Mouse (Mus musculus): ENCODE data around the gene Atp2b1. TPM values are rescaled to one million over a fixed set of nuclear protein-coding genes. Genes with fewer than 3 reads are reported as not detected.

Gene Atp2b1
- polyA plus RNA-seq, 1 experiment from 2014 or later = 149 TPM

DNA sequence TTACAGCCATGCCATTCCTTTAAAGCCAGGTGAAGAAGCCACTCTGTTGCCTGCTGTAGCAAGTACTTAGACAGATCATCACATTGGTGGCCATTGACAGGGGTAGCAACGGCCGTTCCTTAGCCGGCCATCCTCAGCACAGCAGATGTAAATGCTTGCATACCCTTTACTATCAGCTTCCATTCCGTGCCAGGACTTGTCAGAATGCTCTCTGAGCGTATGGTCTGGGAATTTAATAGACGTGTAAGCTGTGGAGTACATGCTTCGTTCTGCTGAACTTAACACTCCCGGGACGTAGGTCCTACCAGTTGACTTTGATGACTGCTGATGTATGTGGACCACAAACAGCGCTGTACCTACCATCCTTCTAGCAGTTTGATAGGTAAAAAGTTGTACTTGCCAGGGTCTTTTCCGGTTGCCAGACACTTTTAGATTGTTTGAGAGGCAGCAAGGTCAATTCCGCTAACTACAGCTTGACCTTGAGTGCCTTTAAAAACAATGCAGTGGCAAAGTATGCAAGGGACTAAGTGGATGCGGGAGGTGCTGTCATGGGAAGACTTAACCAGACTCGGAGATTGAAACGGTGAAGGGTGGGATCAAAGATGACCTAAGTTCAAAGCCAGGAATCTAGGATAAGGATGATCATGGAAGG lies 53.2 kb downstream of the Atp2b1 start:
- Histone ChIP-seq H3K4me1 (ENCODE audit: control insufficient read depth, insufficient read depth, low read length) (peaks cover 11% of the 10 kb centered on the region; the same call in 1 of the 2 replicates), H3K4me3 (ENCODE audit: low read length) (no peak overlapping the region), H3K9ac (ENCODE audit: low read depth, low read length) (no peak overlapping the region), H3K4me2 (replicated peaks; ENCODE audit: low read depth, low read length) (no peak overlapping the region), H3K9me3 (ENCODE audit: control insufficient read depth, low read length) (no peaks in the 10 kb centered on the region), H3K27me3 (ENCODE audit: control insufficient read depth, insufficient read depth, low read length) (no peaks in the 10 kb centered on the region), H3K27ac (ENCODE audit: low read depth, low read length) (no peak overlapping the region), H3K36me3 (ENCODE audit: control insufficient read depth, insufficient read depth, low read length) (peaks cover 12% of the 10 kb centered on the region)
- no peak for ATAC-seq (ENCODE audit: low FRiP score, low TSS enrichment)
- 43% methylated on average over 15 of the region's 15 CpGs for WGBS

DNA sequence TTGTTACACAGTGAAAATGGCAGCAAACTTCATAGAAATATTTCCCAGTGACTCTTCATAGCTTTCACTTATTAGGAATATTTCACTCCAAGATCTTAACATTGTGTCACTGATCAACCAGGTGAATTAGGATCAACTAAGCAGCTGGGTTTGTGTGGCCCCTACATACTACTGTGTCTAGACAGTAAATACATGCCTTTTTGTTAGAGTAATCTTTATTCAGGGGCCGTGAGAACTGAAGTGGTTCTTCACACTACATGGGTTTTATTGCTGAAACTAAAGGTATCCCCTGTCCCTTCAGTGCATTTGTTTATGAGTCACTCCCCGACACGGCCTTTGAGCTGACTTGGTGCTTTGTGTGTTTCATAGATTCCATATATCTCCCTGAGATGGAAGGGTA lies 56.7 kb downstream of the Atp2b1 start:
- Histone ChIP-seq H3K27ac (ENCODE audit: low read depth, low read length) (no peak overlapping the region), H3K36me3 (ENCODE audit: control insufficient read depth, insufficient read depth, low read length) (peaks cover 12% of the 10 kb centered on the region), H3K9ac (ENCODE audit: low read depth, low read length) (no peak overlapping the region), H3K9me3 (ENCODE audit: control insufficient read depth, low read length) (no peaks in the 10 kb centered on the region), H3K4me1 (ENCODE audit: control insufficient read depth, insufficient read depth, low read length) (peaks cover 18% of the 10 kb centered on the region), H3K4me3 (ENCODE audit: low read length) (no peak overlapping the region), H3K4me2 (replicated peaks; ENCODE audit: low read depth, low read length) (no peak overlapping the region), H3K27me3 (ENCODE audit: control insufficient read depth, insufficient read depth, low read length) (no peaks in the 10 kb centered on the region)
- ATAC-seq (ENCODE audit: low FRiP score, low TSS enrichment) = no peak
- 45% methylated on average over 3 of the region's 3 CpGs for WGBS

DNA sequence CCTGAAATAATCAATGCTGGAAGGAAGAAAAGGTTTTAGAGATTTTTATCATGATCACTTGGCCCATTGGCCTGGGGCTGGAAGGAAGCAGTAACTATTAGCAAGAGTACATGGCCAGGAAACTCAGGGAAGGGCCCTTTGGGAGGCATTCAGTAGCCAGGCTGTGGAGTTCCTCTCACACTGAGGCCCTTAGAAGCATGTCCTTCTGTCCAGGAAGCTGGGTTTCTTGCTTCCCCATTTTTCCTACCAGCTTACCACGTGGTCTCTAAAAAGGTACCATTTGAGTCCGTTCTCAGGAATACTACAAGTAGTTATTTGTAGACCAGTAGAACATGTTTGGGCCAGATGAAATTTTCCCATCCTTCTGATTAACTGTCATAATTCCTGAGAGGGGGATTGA lies 58.2 kb downstream of the Atp2b1 start:
- ATAC-seq (ENCODE audit: low FRiP score, low TSS enrichment) = no peak
- peaks cover 12% of the 10 kb centered on the region for H3K36me3 ChIP-seq (ENCODE audit: control insufficient read depth, insufficient read depth, low read length)
- no peak overlapping the region for H3K9ac ChIP-seq (ENCODE audit: low read depth, low read length)
- no peaks in the 10 kb centered on the region for H3K27me3 ChIP-seq (ENCODE audit: control insufficient read depth, insufficient read depth, low read length)
- H3K27ac ChIP-seq (ENCODE audit: low read depth, low read length) = no peak overlapping the region
- H3K9me3 ChIP-seq (ENCODE audit: control insufficient read depth, low read length) = no peaks in the 10 kb centered on the region
- H3K4me1 ChIP-seq (ENCODE audit: control insufficient read depth, insufficient read depth, low read length) = peaks cover 27% of the 10 kb centered on the region
- H3K4me2 ChIP-seq (replicated peaks; ENCODE audit: low read depth, low read length) = no peak overlapping the region
- no peak overlapping the region for H3K4me3 ChIP-seq (ENCODE audit: low read length)
- 90% methylated on average over 2 of the region's 2 CpGs for WGBS

DNA sequence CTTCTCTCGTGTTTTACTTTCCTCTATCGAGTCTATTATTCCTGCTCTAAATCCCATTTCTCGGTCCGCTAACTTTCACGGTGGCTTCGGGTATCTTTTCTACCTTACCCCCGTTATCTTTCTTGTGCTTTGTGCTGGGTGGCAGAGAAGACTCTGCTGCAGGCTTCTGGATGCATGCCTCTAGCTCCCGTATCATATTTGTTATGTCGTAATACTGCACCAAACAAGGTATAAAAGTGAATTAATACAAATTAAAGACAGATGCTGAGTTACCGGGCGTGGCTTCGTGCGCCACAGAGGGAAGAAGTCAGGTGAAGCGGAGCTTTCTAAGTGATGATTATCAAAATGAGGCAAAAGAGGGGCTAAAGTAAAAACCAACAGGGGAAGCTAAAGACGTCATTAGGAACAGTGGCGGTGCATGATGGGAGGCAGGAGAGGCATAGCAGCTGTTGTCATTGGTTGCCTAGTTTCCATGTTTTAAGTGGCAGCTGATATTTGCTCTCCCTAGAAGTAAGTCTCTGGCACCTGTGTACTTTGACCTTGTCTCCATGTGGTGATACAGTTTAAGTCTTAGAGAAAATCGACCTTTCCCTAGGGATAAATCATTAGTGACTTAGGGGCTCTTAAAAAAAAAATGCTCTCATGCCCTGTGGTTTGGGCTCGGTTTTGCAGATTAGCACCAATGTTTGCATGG lies 58.9 kb downstream of the Atp2b1 start:
- H3K9ac ChIP-seq (ENCODE audit: low read depth, low read length) = no peak overlapping the region
- no peaks in the 10 kb centered on the region for H3K27me3 ChIP-seq (ENCODE audit: control insufficient read depth, insufficient read depth, low read length)
- no peak for ATAC-seq (ENCODE audit: low FRiP score, low TSS enrichment)
- H3K4me3 ChIP-seq (ENCODE audit: low read length) = no peak overlapping the region
- no peak overlapping the region for H3K27ac ChIP-seq (ENCODE audit: low read depth, low read length)
- peaks cover 12% of the 10 kb centered on the region for H3K36me3 ChIP-seq (ENCODE audit: control insufficient read depth, insufficient read depth, low read length)
- no peak overlapping the region for H3K4me2 ChIP-seq (replicated peaks; ENCODE audit: low read depth, low read length)
- H3K9me3 ChIP-seq (ENCODE audit: control insufficient read depth, low read length) = no peaks in the 10 kb centered on the region
- WGBS = 64% methylated on average over 18 of the region's 18 CpGs
- peaks cover 25% of the 10 kb centered on the region for H3K4me1 ChIP-seq (ENCODE audit: control insufficient read depth, insufficient read depth, low read length)

DNA sequence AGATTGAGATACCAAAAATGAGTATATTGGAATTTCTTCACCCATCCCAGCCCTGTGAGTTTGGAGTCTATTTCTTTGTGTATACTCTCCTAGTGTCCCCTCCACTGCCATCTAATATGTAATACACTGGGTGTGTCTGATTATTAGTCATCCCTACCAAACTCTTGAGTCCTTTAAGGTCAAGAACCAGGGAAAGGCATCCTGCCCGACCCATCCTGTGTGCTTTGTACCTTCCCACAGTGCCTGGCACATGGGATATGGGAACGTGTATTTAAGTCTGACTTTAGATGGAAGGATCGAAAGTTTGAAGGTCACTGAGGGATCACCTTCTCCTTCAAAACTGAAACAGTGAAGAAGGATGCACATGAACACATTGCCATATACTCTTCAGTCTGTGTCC lies 60.4 kb downstream of the Atp2b1 start:
- no peak for ATAC-seq (ENCODE audit: low FRiP score, low TSS enrichment)
- WGBS = 88% methylated on average over 3 of the region's 3 CpGs
- no peaks in the 10 kb centered on the region for H3K9me3 ChIP-seq (ENCODE audit: control insufficient read depth, low read length)
- no peak overlapping the region for H3K9ac ChIP-seq (ENCODE audit: low read depth, low read length)
- H3K4me3 ChIP-seq (ENCODE audit: low read length) = no peak overlapping the region
- no peaks in the 10 kb centered on the region for H3K27me3 ChIP-seq (ENCODE audit: control insufficient read depth, insufficient read depth, low read length)
- peaks cover 25% of the 10 kb centered on the region for H3K4me1 ChIP-seq (ENCODE audit: control insufficient read depth, insufficient read depth, low read length)
- H3K27ac ChIP-seq (ENCODE audit: low read depth, low read length) = no peak overlapping the region
- H3K4me2 ChIP-seq (replicated peaks; ENCODE audit: low read depth, low read length) = no peak overlapping the region
- H3K36me3 ChIP-seq (ENCODE audit: control insufficient read depth, insufficient read depth, low read length) = peaks cover under 1% of the 10 kb centered on the region; the same call in 1 of the 2 replicates

DNA sequence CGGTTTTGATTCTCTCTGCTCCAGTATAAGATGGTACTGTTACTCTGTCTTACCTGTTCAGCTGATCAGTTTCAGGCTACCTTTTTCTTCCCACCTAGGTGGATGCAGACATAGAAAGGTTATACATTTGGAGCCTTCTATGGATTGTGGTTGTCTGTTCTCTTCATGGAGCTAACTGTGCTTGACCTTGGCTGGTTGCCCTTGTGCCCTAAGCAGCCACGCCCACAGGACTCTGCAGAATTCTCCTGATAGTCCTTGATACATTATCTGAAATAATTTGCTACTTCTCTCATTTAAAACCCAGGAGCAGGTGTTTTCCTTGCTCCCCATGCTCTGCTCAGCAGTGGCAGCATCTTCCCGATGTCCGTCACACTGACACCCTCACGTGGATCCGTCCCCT lies 61.4 kb downstream of the Atp2b1 start:
- Histone ChIP-seq H3K9me3 (ENCODE audit: control insufficient read depth, low read length) (no peaks in the 10 kb centered on the region), H3K4me1 (ENCODE audit: control insufficient read depth, insufficient read depth, low read length) (peaks cover 25% of the 10 kb centered on the region), H3K4me2 (replicated peaks; ENCODE audit: low read depth, low read length) (no peak overlapping the region), H3K4me3 (ENCODE audit: low read length) (no peak overlapping the region), H3K27ac (ENCODE audit: low read depth, low read length) (no peak overlapping the region), H3K27me3 (ENCODE audit: control insufficient read depth, insufficient read depth, low read length) (no peaks in the 10 kb centered on the region), H3K36me3 (ENCODE audit: control insufficient read depth, insufficient read depth, low read length) (peaks cover 7% of the 10 kb centered on the region; the same call in 1 of the 2 replicates), H3K9ac (ENCODE audit: low read depth, low read length) (no peak overlapping the region)
- WGBS = 62% methylated on average over 6 of the region's 6 CpGs
- ATAC-seq (ENCODE audit: low FRiP score, low TSS enrichment) = no peak

DNA sequence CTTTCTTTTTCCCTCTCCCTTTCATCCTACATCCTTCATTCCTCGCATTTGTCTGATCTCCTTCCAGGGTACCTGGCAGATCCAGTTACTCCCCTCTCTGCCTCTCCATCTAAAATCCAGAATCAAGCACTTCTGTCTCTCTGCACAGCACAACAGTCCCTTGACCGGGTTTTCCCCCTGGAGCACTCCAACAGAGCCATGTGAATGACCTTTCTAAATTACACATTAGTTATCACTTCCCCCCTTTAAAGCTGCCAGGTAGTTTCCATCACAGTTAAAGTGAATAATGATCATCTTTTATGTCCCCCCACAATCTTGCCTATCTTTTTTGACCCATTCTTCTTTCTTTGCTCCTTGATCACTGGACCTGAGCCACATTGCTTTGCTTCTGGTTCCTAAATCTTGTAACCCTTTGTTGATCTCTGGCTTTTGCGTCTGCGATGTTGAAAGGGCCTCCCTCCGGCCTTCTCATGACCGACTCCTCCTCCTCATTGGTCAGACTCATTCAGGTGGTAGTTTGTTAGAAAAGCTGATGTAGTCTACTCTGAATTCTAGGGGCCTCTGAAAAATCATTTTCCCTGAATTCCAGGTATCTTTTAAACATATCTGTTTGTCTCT lies 62.8 kb downstream of the Atp2b1 start:
- Histone ChIP-seq H3K4me3 (ENCODE audit: low read length) (no peak overlapping the region), H3K27me3 (ENCODE audit: control insufficient read depth, insufficient read depth, low read length) (no peaks in the 10 kb centered on the region), H3K9me3 (ENCODE audit: control insufficient read depth, low read length) (no peaks in the 10 kb centered on the region), H3K9ac (ENCODE audit: low read depth, low read length) (no peak overlapping the region), H3K4me2 (replicated peaks; ENCODE audit: low read depth, low read length) (no peak overlapping the region), H3K36me3 (ENCODE audit: control insufficient read depth, insufficient read depth, low read length) (peaks cover 11% of the 10 kb centered on the region; the same call in 1 of the 2 replicates), H3K4me1 (ENCODE audit: control insufficient read depth, insufficient read depth, low read length) (peaks cover 20% of the 10 kb centered on the region), H3K27ac (ENCODE audit: low read depth, low read length) (no peak overlapping the region)
- WGBS = 13% methylated on average over 6 of the region's 6 CpGs
- peak; percentile 61; the same call in 1 of the 2 replicates for ATAC-seq (ENCODE audit: low FRiP score, low TSS enrichment)

DNA sequence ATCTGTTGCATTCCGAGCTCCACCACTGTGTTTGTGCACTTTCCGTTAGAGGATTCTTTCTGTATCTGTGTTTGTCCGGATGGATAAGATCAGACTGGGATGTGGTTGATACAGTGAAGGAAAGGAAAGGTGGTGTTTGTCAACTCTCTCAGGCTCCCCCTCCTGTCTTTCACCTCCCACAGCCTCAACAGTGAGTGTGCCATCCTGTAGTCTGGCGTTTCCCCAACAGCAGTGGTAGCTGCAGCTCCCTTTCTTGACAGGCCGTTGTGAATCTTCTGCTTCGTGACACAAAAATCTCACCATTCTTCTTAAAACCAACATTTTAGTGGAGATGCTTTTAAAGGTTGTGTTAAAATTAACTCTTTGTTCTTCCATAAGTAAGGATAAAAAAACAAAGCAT lies 64.6 kb downstream of the Atp2b1 start:
- H3K4me1 ChIP-seq (ENCODE audit: control insufficient read depth, insufficient read depth, low read length) = peaks cover 17% of the 10 kb centered on the region
- H3K27ac ChIP-seq (ENCODE audit: low read depth, low read length) = no peak overlapping the region
- H3K9ac ChIP-seq (ENCODE audit: low read depth, low read length) = no peak overlapping the region
- WGBS = 65% methylated on average over 6 of the region's 6 CpGs
- no peaks in the 10 kb centered on the region for H3K27me3 ChIP-seq (ENCODE audit: control insufficient read depth, insufficient read depth, low read length)
- no peak for ATAC-seq (ENCODE audit: low FRiP score, low TSS enrichment)
- no peak overlapping the region for H3K4me3 ChIP-seq (ENCODE audit: low read length)
- H3K36me3 ChIP-seq (ENCODE audit: control insufficient read depth, insufficient read depth, low read length) = peaks cover 11% of the 10 kb centered on the region; the same call in 1 of the 2 replicates
- no peak overlapping the region for H3K4me2 ChIP-seq (replicated peaks; ENCODE audit: low read depth, low read length)
- H3K9me3 ChIP-seq (ENCODE audit: control insufficient read depth, low read length) = no peaks in the 10 kb centered on the region

DNA sequence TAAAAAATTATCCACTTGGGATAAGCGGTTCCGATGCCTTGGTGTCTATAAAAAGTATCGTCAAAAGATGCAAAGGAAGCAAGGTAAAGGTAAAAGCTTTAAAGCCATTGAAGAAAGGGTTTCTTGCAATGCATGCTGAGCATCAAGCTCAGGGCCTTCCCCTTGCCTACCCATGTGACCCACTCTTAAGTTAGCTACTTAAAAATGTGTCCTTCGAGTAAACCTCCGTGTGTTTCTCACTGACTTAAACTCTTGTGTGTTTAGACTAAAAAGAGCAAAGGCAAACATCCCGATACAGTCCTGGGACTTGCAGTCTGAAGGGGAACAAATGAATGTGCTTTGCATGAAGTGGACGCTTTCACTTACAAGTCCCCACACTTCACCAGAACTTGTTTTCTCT lies 65.1 kb downstream of the Atp2b1 start:
- 88% methylated on average over 7 of the region's 7 CpGs for WGBS
- Histone ChIP-seq H3K4me1 (ENCODE audit: control insufficient read depth, insufficient read depth, low read length) (peaks cover 17% of the 10 kb centered on the region), H3K36me3 (ENCODE audit: control insufficient read depth, insufficient read depth, low read length) (peaks cover 11% of the 10 kb centered on the region; the same call in 1 of the 2 replicates), H3K27ac (ENCODE audit: low read depth, low read length) (no peak overlapping the region), H3K9ac (ENCODE audit: low read depth, low read length) (no peak overlapping the region), H3K9me3 (ENCODE audit: control insufficient read depth, low read length) (no peaks in the 10 kb centered on the region), H3K4me3 (ENCODE audit: low read length) (no peak overlapping the region), H3K27me3 (ENCODE audit: control insufficient read depth, insufficient read depth, low read length) (no peaks in the 10 kb centered on the region), H3K4me2 (replicated peaks; ENCODE audit: low read depth, low read length) (no peak overlapping the region)
- ATAC-seq (ENCODE audit: low FRiP score, low TSS enrichment) = no peak

Measured in kidney, embryonic 14.5 days (tissue).